8 mouse cellular contexts compared by ENCODE assay signal in genomic region chr12:53252213-53252571, GRCm38 (mm10). TPM values are rescaled to one million over a fixed set of nuclear protein-coding genes. Genes with fewer than 3 reads are reported as not detected.
DNase-seq lines count a peak whose midpoint lies in the region; ATAC-seq lines count a peak whose summit lies in the region.

No protein-coding gene starts in this region.

- H3K4me1 ChIP-seq in forebrain, embryonic 13.5 days, result peaks cover 53% of the 10 kb centered on the region
- peaks cover 19% of the 10 kb centered on the region for H3K4me1 ChIP-seq in limb, embryonic 11.5 days (ENCODE audit: control insufficient read depth, insufficient read depth, low read length)
- H3K4me1 ChIP-seq in neural tube, embryonic 14.5 days (ENCODE audit: control insufficient read depth, insufficient read depth, low read length), result peaks cover 19% of the 10 kb centered on the region

- peak overlapping the region; percentile 99 for H3K27ac ChIP-seq in forebrain, embryonic 13.5 days
- peak overlapping the region; percentile 96 for H3K27ac ChIP-seq in limb, embryonic 11.5 days (replicated peaks; ENCODE audit: low read depth, low read length)
- H3K27ac ChIP-seq in neural tube, embryonic 14.5 days (ENCODE audit: low read depth, low read length), result peak overlapping the region; percentile 96

- peak overlapping the region; percentile 84 for H3K4me3 ChIP-seq in forebrain, embryonic 13.5 days
- H3K4me3 ChIP-seq in limb, embryonic 11.5 days (ENCODE audit: low read depth, low read length), result peak overlapping the region; percentile 66
- peak overlapping the region; percentile 81 for H3K4me3 ChIP-seq in neural tube, embryonic 14.5 days (ENCODE audit: low read depth, low read length)

- H3K9ac ChIP-seq in forebrain, embryonic 13.5 days, result peak overlapping the region; percentile 98
- H3K9ac ChIP-seq in limb, embryonic 11.5 days (ENCODE audit: low read length), result peak overlapping the region; percentile 98
- peak overlapping the region; percentile 95 for H3K9ac ChIP-seq in neural tube, embryonic 14.5 days (replicated peaks; ENCODE audit: low read depth, low read length)

- H3K36me3 ChIP-seq in forebrain, embryonic 13.5 days (ENCODE audit: poor library complexity, severe bottlenecking), result no peaks in the 10 kb centered on the region
- no peaks in the 10 kb centered on the region for H3K36me3 ChIP-seq in limb, embryonic 11.5 days (ENCODE audit: control insufficient read depth, insufficient read depth, low read length)
- H3K36me3 ChIP-seq in neural tube, embryonic 14.5 days (ENCODE audit: control insufficient read depth, insufficient read depth, low read length), result no peaks in the 10 kb centered on the region

- no peaks in the 10 kb centered on the region for H3K9me3 ChIP-seq in forebrain, embryonic 13.5 days (replicated peaks)
- no peaks in the 10 kb centered on the region for H3K9me3 ChIP-seq in limb, embryonic 11.5 days (ENCODE audit: control insufficient read depth, low read length)
- no peaks in the 10 kb centered on the region for H3K9me3 ChIP-seq in neural tube, embryonic 14.5 days (ENCODE audit: control insufficient read depth, low read length)

- 0% methylated on average over 8 of the region's 23 CpGs for WGBS in forebrain, embryonic 13.5 days
- under 1% methylated on average over 17 of the region's 23 CpGs for WGBS in limb, embryonic 11.5 days
- WGBS in neural tube, embryonic 14.5 days, result 0% methylated on average over 2 of the region's 23 CpGs

- DNase-seq in left cerebral cortex, postnatal 4 days, result peak; percentile 54
- DNase-seq in left cerebral cortex, adult 8-10 months (ENCODE audit: low spot score in 2 of 2), result no peak
- DNase-seq in cerebellum, postnatal 25 days, result peak; percentile 24 to 43
- peak; percentile 66 for DNase-seq in limb, embryonic 11.5 days (ENCODE audit: low spot score)
- no peak for DNase-seq in frontal cortex, postnatal 14 days (ENCODE audit: low spot score in 2 of 2)

- no peaks in the 10 kb centered on the region for H3K27me3 ChIP-seq in forebrain, embryonic 13.5 days
- H3K27me3 ChIP-seq in limb, embryonic 11.5 days (ENCODE audit: control insufficient read depth, insufficient read depth, low read length), result peaks cover 15% of the 10 kb centered on the region
- H3K27me3 ChIP-seq in neural tube, embryonic 14.5 days (ENCODE audit: control insufficient read depth, insufficient read depth, low read length), result no peaks in the 10 kb centered on the region

- peak overlapping the region; percentile 71 for H3K4me2 ChIP-seq in forebrain, embryonic 13.5 days
- peak overlapping the region; percentile 92 for H3K4me2 ChIP-seq in limb, embryonic 11.5 days (ENCODE audit: low read depth, severe bottlenecking)
- peak overlapping the region; percentile 70 for H3K4me2 ChIP-seq in neural tube, embryonic 14.5 days (ENCODE audit: low read depth, low read length)

- intact Hi-C loops in left cerebral cortex, postnatal 4 days (cut with DNase I), result loop anchor here (5.0 kb wide), 2 partner anchors 335 to 810 kb away; no protein-coding TSS in a partner anchor

- peak; percentile 41 for ATAC-seq in forebrain, embryonic 13.5 days
- ATAC-seq in limb, embryonic 11.5 days (ENCODE audit: insufficient number of reproducible peaks, low FRiP score, low TSS enrichment, low read depth), result peak; percentile 46
- peak; percentile 29 for ATAC-seq in neural tube, embryonic 14.5 days (ENCODE audit: low read depth)
- ATAC-seq in granulocyte monocyte progenitor cell, adult 5-6 weeks (replicated peaks; ENCODE audit: poor library complexity, severe bottlenecking), result no peak

RNA-seq across cellular contexts. Expression of gene Npas3, which starts 3.7 kb away (rescaled TPM):
- 10 to 100 TPM; 43.7 to 47.4 TPM for total RNA-seq in left cerebral cortex, postnatal 4 days (2021)
- 10 to 100 TPM; 18.8 to 28.2 (median 23.8) TPM for total RNA-seq in left cerebral cortex, adult 8-10 months (2022)
- polyA plus RNA-seq in forebrain, embryonic 13.5 days (2015; fragmentation: Nextera tagmentation; extraction: Ambion mirVana), result 16.8 and 17.8 TPM in 2 replicates
- 1.8 and 2.3 TPM in 2 replicates for polyA plus RNA-seq in limb, embryonic 11.5 days (2014; fragmentation: Nextera tagmentation; extraction: Ambion mirVana)
- polyA plus RNA-seq in neural tube, embryonic 14.5 days (2014; fragmentation: Nextera tagmentation; extraction: Ambion mirVana), result 25.9 and 29.1 TPM in 2 replicates
- not detected in 2 replicates for total RNA-seq in granulocyte monocyte progenitor cell, adult 5-6 weeks (2014; fragmentation: Nextera tagmentation)
- total RNA-seq in granulocyte monocyte progenitor cell, adult 5-6 weeks (2017), result 0.04 and 14.0 TPM in 2 replicates

Comparison
In these comparisons a context has a peak if more than half of its experiments do, and no peak if none do; other contexts are left out.
1. DNase-seq: peak in left cerebral cortex, postnatal 4 days (single experiment), cerebellum, postnatal 25 days (2 of 2) and limb, embryonic 11.5 days (single experiment); none in left cerebral cortex, adult 8-10 months (0 of 2) and frontal cortex, postnatal 14 days (0 of 2).
2. Peak in every context shown above with its lines, with median percentiles within 50 percentile points of each other: H3K27ac ChIP-seq, H3K4me2 ChIP-seq, H3K4me3 ChIP-seq and H3K9ac ChIP-seq.